Mouse (Mus musculus) limb, embryonic 14.5 days (tissue): ENCODE measurements around the gene Gpr182. TPM values are rescaled to one million over a fixed set of nuclear protein-coding genes. Genes with fewer than 3 reads are reported as not detected.

Experiments
- ATAC-seq: fragments of 200-750 bp; cut with Nextera tagmentation; 2 replicates; pipeline ENCODE4 v1.8.0; 2017; ENCODE audit warnings: low read depth, moderate number of reproducible peaks, moderate TSS enrichment; ENCODE audit not compliant: low FRiP score
- DNase-seq: peaks from one replicate; pipeline ENCODE4 v3.0.0-alpha.2; 2015; ENCODE audit warnings: low spot score
- H3K27ac ChIP-seq: fragments of 300-500 bp; sonication (generic); replicated peaks from 2 replicates; pipeline ENCODE4 v1.5.1; 2014; ENCODE audit warnings: low read depth, mild to moderate bottlenecking, low read length, moderate library complexity, mixed read lengths
- H3K27me3 ChIP-seq: fragments of 300-500 bp; sonication (generic); 2 replicates; pipeline ENCODE4 v1.6.1; 2014; ENCODE audit warnings: low read length, mixed read lengths; ENCODE audit not compliant: control insufficient read depth, insufficient read depth
- H3K36me3 ChIP-seq: fragments of 300-500 bp; sonication (generic); 2 replicates; pipeline ENCODE4 v1.6.1; 2014; ENCODE audit warnings: mild to moderate bottlenecking, low read length, moderate library complexity, mixed read lengths; ENCODE audit not compliant: control insufficient read depth, insufficient read depth
- H3K4me1 ChIP-seq: fragments of 300-500 bp; sonication (generic); 2 replicates; pipeline ENCODE4 v1.6.1; 2014; ENCODE audit warnings: antibody characterized with exemption, low read length, mixed read lengths; ENCODE audit not compliant: control insufficient read depth, insufficient read depth
- H3K4me2 ChIP-seq: fragments of 300-500 bp; sonication (generic); replicated peaks from 2 replicates; pipeline ENCODE4 v1.6.1; 2014; ENCODE audit warnings: low read depth, mild to moderate bottlenecking, low read length, moderate library complexity; ENCODE audit not compliant: severe bottlenecking
- H3K4me3 ChIP-seq: fragments of 300-500 bp; sonication (generic); replicated peaks from 2 replicates; pipeline ENCODE4 v1.5.1; 2014; ENCODE audit warnings: low read length
- H3K9ac ChIP-seq: fragments of 300-500 bp; sonication (generic); 2 replicates; pipeline ENCODE4 v1.6.1; 2014; ENCODE audit warnings: mild to moderate bottlenecking, low read depth, low read length, moderate library complexity; ENCODE audit not compliant: severe bottlenecking
- H3K9me3 ChIP-seq: fragments of 300-500 bp; sonication (generic); 2 replicates; pipeline ENCODE4 v1.6.1; 2016; ENCODE audit warnings: low read length; ENCODE audit not compliant: control insufficient read depth
- POLR2A ChIP-seq: fragments of 200-500 bp; IDR thresholded peaks from 2 replicates; pipeline ENCODE4 v1.8.0; 2012; ENCODE audit warnings: inconsistent platforms, mild to moderate bottlenecking, moderate library complexity, borderline replicate concordance; ENCODE audit not compliant: insufficient read depth, insufficient read length; ENCODE audit errors: extremely low read depth
- WGBS: fragments of 180-500 bp; shearing (Covaris S2); extraction: QIAGEN DNeasy Blood & Tissue Kit; methylation state at CpG from one replicate; pipeline ENCODE4 v1.1.7; 2014; 5-methylcytosine and 5-hydroxymethylcytosine counted together
- polyA plus RNA-seq, 2 experiments: library from polyadenylated mRNA; depleted of rRNA in 1 of 2; stranded (reverse) in 1 of 2; unstranded in 1 of 2; fragments of >200 nt; fragmentation: Nextera tagmentation in 1 of 2; extraction: Ambion mirVana in 1 of 2; gene quantifications; 2 replicates each; pipeline versions ENCODE4 v1.2.1 to v1.2.3; 2012 to 2014

The Gpr182 gene
- polyA plus RNA-seq, 2 experiments, result 0.40 to 0.88 TPM

- Histone ChIP-seq H3K27ac (no peak overlapping the region), H3K36me3 (no peaks in the 10 kb centered on the region), H3K4me3 (no peak overlapping the region), H3K9me3 (no peaks in the 10 kb centered on the region), H3K4me1 (no peaks in the 10 kb centered on the region; the same call in 1 of the 2 replicates), H3K4me2 (no peak overlapping the region), H3K27me3 (no peaks in the 10 kb centered on the region), H3K9ac (no peak overlapping the region)
- WGBS, result 49% methylated on average over 6 of the region's 6 CpGs
- ATAC-seq (no peak), DNase-seq (no peak)
- no peak for TF ChIP-seq POLR2A
These were observed 38.8 kb downstream of the Gpr182 start for GRCm38 (mm10) chr10:127712736-127713135.

- ATAC-seq (no peak), DNase-seq (no peak)
- Histone ChIP-seq H3K4me1 (no peaks in the 10 kb centered on the region; the same call in 1 of the 2 replicates), H3K4me2 (no peak overlapping the region), H3K27me3 (no peaks in the 10 kb centered on the region), H3K4me3 (no peak overlapping the region), H3K27ac (no peak overlapping the region), H3K36me3 (no peaks in the 10 kb centered on the region), H3K9me3 (no peaks in the 10 kb centered on the region), H3K9ac (no peak overlapping the region)
- no peak for TF ChIP-seq POLR2A
- 80% methylated on average over 13 of the region's 13 CpGs for WGBS
These were observed 41.2 kb downstream of the Gpr182 start for GRCm38 (mm10) chr10:127710331-127710730.

GRCm38 (mm10) chr10:127708850-127709370, 42.6 kb downstream of the Gpr182 start:
- ATAC-seq (no peak), DNase-seq (no peak)
- Histone ChIP-seq H3K4me2 (no peak overlapping the region), H3K9me3 (no peaks in the 10 kb centered on the region), H3K9ac (no peak overlapping the region), H3K36me3 (no peaks in the 10 kb centered on the region), H3K4me3 (no peak overlapping the region), H3K27me3 (no peaks in the 10 kb centered on the region), H3K4me1 (no peaks in the 10 kb centered on the region; the same call in 1 of the 2 replicates), H3K27ac (no peak overlapping the region)
- 83% methylated on average over 3 of the region's 3 CpGs for WGBS
- no peak for TF ChIP-seq POLR2A

- H3K4me3 ChIP-seq, result no peak overlapping the region
- WGBS, result 78% methylated on average over 7 of the region's 7 CpGs
- ATAC-seq (no peak), DNase-seq (no peak)
- TF ChIP-seq POLR2A, result no peak
- no peaks in the 10 kb centered on the region for H3K9me3 ChIP-seq
- H3K4me1 ChIP-seq, result no peaks in the 10 kb centered on the region
- no peak overlapping the region for H3K4me2 ChIP-seq
- no peak overlapping the region for H3K9ac ChIP-seq
- H3K27ac ChIP-seq, result no peak overlapping the region
- no peaks in the 10 kb centered on the region for H3K36me3 ChIP-seq
- no peaks in the 10 kb centered on the region for H3K27me3 ChIP-seq
These were observed 43.8 kb downstream of the Gpr182 start for GRCm38 (mm10) chr10:127707721-127708120.

- no peak overlapping the region for H3K9ac ChIP-seq
- TF ChIP-seq POLR2A, result no peak
- H3K4me3 ChIP-seq, result no peak overlapping the region
- no peaks in the 10 kb centered on the region for H3K9me3 ChIP-seq
- no peak for ATAC-seq
- no peak for DNase-seq
- H3K4me2 ChIP-seq, result no peak overlapping the region
- no peaks in the 10 kb centered on the region for H3K27me3 ChIP-seq
- 91% methylated on average over 4 of the region's 4 CpGs for WGBS
- H3K36me3 ChIP-seq, result no peaks in the 10 kb centered on the region
- H3K4me1 ChIP-seq, result no peaks in the 10 kb centered on the region
- H3K27ac ChIP-seq, result no peak overlapping the region
These were observed 45.7 kb downstream of the Gpr182 start for GRCm38 (mm10) chr10:127705783-127706182.
